Mouse (Mus musculus): ENCODE measurements around the gene Soat1. TPM values are rescaled to one million over a fixed set of nuclear protein-coding genes. Genes with fewer than 3 reads are reported as not detected.

The Soat1 gene
- polyA plus RNA-seq, 1 experiment, result 21.8 TPM

DNA sequence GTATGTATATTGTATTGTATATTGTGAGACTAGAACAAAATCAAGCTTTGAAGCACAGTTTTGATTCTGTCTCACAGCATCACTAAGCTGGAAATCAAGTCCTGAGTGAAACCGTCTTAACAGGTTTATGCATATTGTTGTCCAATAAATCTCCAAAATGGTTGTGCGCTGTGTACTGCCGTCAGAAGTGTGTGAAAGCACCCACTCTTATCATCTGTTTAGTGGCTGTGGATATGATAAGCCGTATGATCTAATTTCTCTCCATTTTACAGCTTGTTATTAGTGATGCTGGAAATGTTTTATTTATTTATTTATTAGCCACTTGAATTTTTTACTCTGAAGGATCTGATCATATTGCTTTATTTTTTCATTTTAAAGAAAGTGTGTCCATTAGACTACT is 87.9 kb downstream of the Soat1 start:
- H3K27me3 ChIP-seq (replicated peaks; ENCODE audit: control insufficient read depth, insufficient read depth, low read length), result no peaks in the 10 kb centered on the region
- DNase-seq, result no peak
- H3K4me3 ChIP-seq (ENCODE audit: insufficient read depth, low read depth, low read length), result no peak overlapping the region
- 90% methylated on average over 4 of the region's 4 CpGs for WGBS
- no peaks in the 10 kb centered on the region for H3K36me3 ChIP-seq (ENCODE audit: control insufficient read depth, insufficient read depth, low read length)
- TF ChIP-seq CTCF (conservative IDR thresholded peaks at IDR 0.05; ENCODE audit: insufficient read depth, insufficient read length, low read depth, low read length), result no peak
- TF ChIP-seq POLR2A (IDR thresholded peaks at IDR 0.05; ENCODE audit: low read depth, low read length), result no peak
- no peaks in the 10 kb centered on the region for H3K4me1 ChIP-seq (ENCODE audit: control insufficient read depth, insufficient read depth, low read length)
- H3K27ac ChIP-seq (ENCODE audit: insufficient read depth, low read depth, low read length), result no peak overlapping the region

DNA sequence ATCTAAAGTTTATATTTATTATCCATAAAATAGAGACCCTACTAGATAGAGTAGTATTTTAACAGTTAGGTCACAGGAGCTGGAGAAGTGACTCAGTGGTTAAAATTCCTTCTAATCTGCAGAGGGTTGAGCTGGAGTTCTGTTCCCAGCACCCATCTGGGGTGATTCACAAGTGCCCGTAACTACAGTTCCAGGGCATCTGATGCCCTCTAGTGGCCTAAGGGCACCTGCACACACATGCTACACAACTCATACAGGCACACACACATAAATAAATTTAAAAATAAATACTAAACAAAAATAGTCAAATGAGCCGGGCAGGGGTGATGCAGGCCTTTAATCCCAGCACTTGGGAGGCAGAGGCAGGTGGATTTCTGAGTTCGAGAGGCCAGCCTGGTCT is 92.9 kb downstream of the Soat1 start:
- Histone ChIP-seq H3K27ac (ENCODE audit: insufficient read depth, low read depth, low read length) (no peak overlapping the region), H3K4me3 (ENCODE audit: insufficient read depth, low read depth, low read length) (no peak overlapping the region), H3K4me1 (ENCODE audit: control insufficient read depth, insufficient read depth, low read length) (no peaks in the 10 kb centered on the region), H3K27me3 (replicated peaks; ENCODE audit: control insufficient read depth, insufficient read depth, low read length) (no peaks in the 10 kb centered on the region), H3K36me3 (ENCODE audit: control insufficient read depth, insufficient read depth, low read length) (no peaks in the 10 kb centered on the region)
- DNase-seq, result no peak
- no peak for TF ChIP-seq POLR2A (IDR thresholded peaks at IDR 0.05; ENCODE audit: low read depth, low read length)
- TF ChIP-seq CTCF (conservative IDR thresholded peaks at IDR 0.05; ENCODE audit: insufficient read depth, insufficient read length, low read depth, low read length), result no peak
- 94% methylated on average over 3 of the region's 3 CpGs for WGBS

Other genes starting within 250 kb of the Soat1 start
- gene Tdrd5, start 170.7 kb downstream of the Soat1 start, polyA plus RNA-seq (2012; rRNA removed), result 2.8 and 3.4 TPM in 2 replicates
- gene Nphs2, start 163.6 kb downstream of the Soat1 start, polyA plus RNA-seq (2012; rRNA removed), result 41.4 and 56.0 TPM in 2 replicates
- 10.7 and 34.1 TPM in 2 replicates for gene Gm2000, start 108.3 kb downstream of the Soat1 start, polyA plus RNA-seq (2012; rRNA removed)
- not detected in 2 replicates for gene Axdnd1, start 53.2 kb downstream of the Soat1 start, polyA plus RNA-seq (2012; rRNA removed)
- 9.2 and 13.2 TPM in 2 replicates for gene Gm10031, start 49.7 kb upstream of the Soat1 start, polyA plus RNA-seq (2012; rRNA removed)
- 6.3 and 7.5 TPM in 2 replicates for gene Abl2, start 84.5 kb upstream of the Soat1 start, polyA plus RNA-seq (2012; rRNA removed)
- 12.7 and 19.1 TPM in 2 replicates for gene Tor3a, start 200.0 kb upstream of the Soat1 start, polyA plus RNA-seq (2012; rRNA removed)
- gene Fam20b, start 244.8 kb upstream of the Soat1 start, polyA plus RNA-seq (2012; rRNA removed), result 42.2 and 43.6 TPM in 2 replicates